Comparison of ENCODE assay signal across 8 mouse cellular contexts in the genomic region with DNA sequence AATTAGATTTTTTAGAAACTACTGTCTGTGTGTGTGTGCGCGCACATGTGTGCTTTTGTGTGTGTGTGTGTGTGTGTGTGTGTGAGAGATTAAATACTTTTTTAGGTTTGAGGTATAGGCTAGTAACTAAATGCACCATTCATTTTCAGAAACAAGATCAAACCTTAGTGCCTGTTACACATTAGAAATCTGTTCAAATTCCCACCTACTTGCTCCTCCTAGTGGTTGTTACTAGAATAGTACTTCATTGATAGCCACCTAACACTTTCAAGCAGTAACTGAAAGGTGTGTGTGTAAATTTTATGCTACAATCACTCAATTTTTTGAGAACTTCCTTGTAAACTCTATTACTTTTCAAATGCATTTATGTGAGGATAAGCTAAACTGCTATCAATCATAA. TPM values are rescaled to one million over a fixed set of nuclear protein-coding genes. Genes with fewer than 3 reads are reported as not detected.
DNase-seq lines count a peak whose midpoint lies in the region; ATAC-seq lines count a peak whose summit lies in the region.

No protein-coding gene starts in this region.

- H3K4me1 ChIP-seq in forebrain, embryonic 11.5 days (replicated peaks; ENCODE audit: control insufficient read depth, insufficient read depth, low read length), result no peaks in the 10 kb centered on the region
- H3K4me1 ChIP-seq in forebrain, embryonic 10.5 days, result peaks cover 9% of the 10 kb centered on the region
- 0 out of 2 replicates have a peak, but pooled peaks cover 3% of the 10 kb centered on the region for H3K4me1 ChIP-seq in hindbrain, embryonic 12.5 days
- peaks cover 22% of the 10 kb centered on the region; the same call in 1 of the 2 replicates for H3K4me1 ChIP-seq in neural tube, embryonic 13.5 days (replicated peaks)

- H3K27me3 ChIP-seq in forebrain, embryonic 11.5 days (ENCODE audit: control insufficient read depth, insufficient read depth, low read length), result no peaks in the 10 kb centered on the region
- H3K27me3 ChIP-seq in forebrain, embryonic 10.5 days (ENCODE audit: poor library complexity, severe bottlenecking), result no peaks in the 10 kb centered on the region
- no peaks in the 10 kb centered on the region for H3K27me3 ChIP-seq in hindbrain, embryonic 12.5 days
- H3K27me3 ChIP-seq in neural tube, embryonic 13.5 days, result no peaks in the 10 kb centered on the region

- no peaks in the 10 kb centered on the region for H3K36me3 ChIP-seq in forebrain, embryonic 11.5 days (ENCODE audit: control insufficient read depth, insufficient read depth, low read length)
- peaks cover 4% of the 10 kb centered on the region; the same call in 1 of the 2 replicates for H3K36me3 ChIP-seq in forebrain, embryonic 10.5 days (replicated peaks)
- no peaks in the 10 kb centered on the region; the same call in 1 of the 2 replicates for H3K36me3 ChIP-seq in hindbrain, embryonic 12.5 days
- no peaks in the 10 kb centered on the region; the same call in 1 of the 2 replicates for H3K36me3 ChIP-seq in neural tube, embryonic 13.5 days

- H3K4me3 ChIP-seq in forebrain, embryonic 11.5 days (ENCODE audit: low read depth, low read length), result no peak overlapping the region
- no peak overlapping the region for H3K4me3 ChIP-seq in forebrain, embryonic 10.5 days
- H3K4me3 ChIP-seq in hindbrain, embryonic 12.5 days, result no peak overlapping the region
- H3K4me3 ChIP-seq in neural tube, embryonic 13.5 days, result peak overlapping the region; percentile 26

- H3K4me2 ChIP-seq in forebrain, embryonic 11.5 days (ENCODE audit: low read depth, low read length, severe bottlenecking), result no peak overlapping the region
- H3K4me2 ChIP-seq in hindbrain, embryonic 12.5 days (replicated peaks), result peak overlapping the region; percentile 21; the same call in 1 of the 2 replicates
- peak overlapping the region; percentile 40 for H3K4me2 ChIP-seq in neural tube, embryonic 13.5 days

- peak; percentile 61 for ATAC-seq in forebrain, embryonic 11.5 days (replicated peaks; ENCODE audit: low FRiP score)
- peak; percentile 30; the same call in 1 of the 2 replicates for ATAC-seq in hindbrain, embryonic 12.5 days (ENCODE audit: low FRiP score)
- no peak for ATAC-seq in neural tube, embryonic 13.5 days (ENCODE audit: low read depth)

- H3K9ac ChIP-seq in forebrain, embryonic 11.5 days (ENCODE audit: low read length), result no peak overlapping the region
- no peak overlapping the region for H3K9ac ChIP-seq in hindbrain, embryonic 12.5 days
- H3K9ac ChIP-seq in neural tube, embryonic 13.5 days, result no peak overlapping the region

- H3K9me3 ChIP-seq in forebrain, embryonic 11.5 days (ENCODE audit: control insufficient read depth, low read length), result no peaks in the 10 kb centered on the region
- no peaks in the 10 kb centered on the region for H3K9me3 ChIP-seq in forebrain, embryonic 10.5 days
- no peaks in the 10 kb centered on the region for H3K9me3 ChIP-seq in hindbrain, embryonic 12.5 days (replicated peaks)
- no peaks in the 10 kb centered on the region for H3K9me3 ChIP-seq in neural tube, embryonic 13.5 days

- 97% methylated on average over 2 of the region's 2 CpGs for WGBS in forebrain, embryonic 11.5 days
- WGBS in forebrain, embryonic 10.5 days, result 99% methylated on average over 2 of the region's 2 CpGs
- WGBS in hindbrain, embryonic 12.5 days, result 95% methylated on average over 2 of the region's 2 CpGs
- 91% methylated on average over 2 of the region's 2 CpGs for WGBS in neural tube, embryonic 13.5 days

- no peak for DNase-seq in forebrain, embryonic 11.5 days (ENCODE audit: low spot score)
- no peak for DNase-seq in forebrain, embryonic 10.5 days (ENCODE audit: extremely low spot score, low spot score)
- peak; percentile 68 for DNase-seq in 3T3-L1 (ENCODE audit: low read depth, low spot score)
- DNase-seq in brain, adult 2 months (ENCODE audit: low read depth, low spot score), result peak; percentile 84
- no peak for DNase-seq in urinary bladder, postnatal 36 days (ENCODE audit: low spot score in 2 of 2)
- no peak for DNase-seq in cerebellum, postnatal 36 days

- H3K27ac ChIP-seq in forebrain, embryonic 11.5 days (ENCODE audit: low read depth, low read length), result no peak overlapping the region
- H3K27ac ChIP-seq in forebrain, embryonic 10.5 days, result no peak overlapping the region
- H3K27ac ChIP-seq in hindbrain, embryonic 12.5 days, result no peak overlapping the region
- H3K27ac ChIP-seq in neural tube, embryonic 13.5 days (replicated peaks), result no peak overlapping the region

RNA-seq across cellular contexts. Expression of a gene that starts 3.8 kb away (rescaled TPM):
- 1.2 and 1.6 TPM in 2 replicates for polyA plus RNA-seq in forebrain, embryonic 11.5 days (2014; fragmentation: Nextera tagmentation; extraction: Ambion mirVana)
- 0.28 and 0.38 TPM in 2 replicates for polyA plus RNA-seq in forebrain, embryonic 10.5 days (2016; fragmentation: Nextera tagmentation; extraction: Ambion mirVana)
- 2.1 and 2.4 TPM in 2 replicates for polyA plus RNA-seq in hindbrain, embryonic 12.5 days (2016; fragmentation: Nextera tagmentation; extraction: Ambion mirVana)
- 3.8 and 4.9 TPM in 2 replicates for polyA plus RNA-seq in neural tube, embryonic 13.5 days (2015; fragmentation: Nextera tagmentation; extraction: Ambion mirVana)

RNA-seq across cellular contexts. Expression of a gene that starts 58.5 kb away (rescaled TPM):
- polyA plus RNA-seq in forebrain, embryonic 11.5 days (2014; fragmentation: Nextera tagmentation; extraction: Ambion mirVana), result 30.1 and 31.5 TPM in 2 replicates
- polyA plus RNA-seq in forebrain, embryonic 10.5 days (2016; fragmentation: Nextera tagmentation; extraction: Ambion mirVana), result 33.8 and 33.9 TPM in 2 replicates
- 38.4 and 39.0 TPM in 2 replicates for polyA plus RNA-seq in hindbrain, embryonic 12.5 days (2016; fragmentation: Nextera tagmentation; extraction: Ambion mirVana)
- polyA plus RNA-seq in neural tube, embryonic 13.5 days (2015; fragmentation: Nextera tagmentation; extraction: Ambion mirVana), result 20.6 and 23.3 TPM in 2 replicates

Comparison
In these comparisons a context has a peak if more than half of its experiments do, and no peak if none do; other contexts are left out.
1. DNase-seq: peak in 3T3-L1 (single experiment) and brain, adult 2 months (single experiment); none in forebrain, embryonic 11.5 days (single experiment), forebrain, embryonic 10.5 days (single experiment), urinary bladder, postnatal 36 days (0 of 2) and cerebellum, postnatal 36 days (0 of 2).